Mouse (Mus musculus): ENCODE measurements at regions not wholly inside any gene's neighbourhood (a gene's known extent, or its start where the extent isn't known, plus 50 kb on each side); places are given as distances from the start of the nearest gene placed in this dataset.

DNA sequence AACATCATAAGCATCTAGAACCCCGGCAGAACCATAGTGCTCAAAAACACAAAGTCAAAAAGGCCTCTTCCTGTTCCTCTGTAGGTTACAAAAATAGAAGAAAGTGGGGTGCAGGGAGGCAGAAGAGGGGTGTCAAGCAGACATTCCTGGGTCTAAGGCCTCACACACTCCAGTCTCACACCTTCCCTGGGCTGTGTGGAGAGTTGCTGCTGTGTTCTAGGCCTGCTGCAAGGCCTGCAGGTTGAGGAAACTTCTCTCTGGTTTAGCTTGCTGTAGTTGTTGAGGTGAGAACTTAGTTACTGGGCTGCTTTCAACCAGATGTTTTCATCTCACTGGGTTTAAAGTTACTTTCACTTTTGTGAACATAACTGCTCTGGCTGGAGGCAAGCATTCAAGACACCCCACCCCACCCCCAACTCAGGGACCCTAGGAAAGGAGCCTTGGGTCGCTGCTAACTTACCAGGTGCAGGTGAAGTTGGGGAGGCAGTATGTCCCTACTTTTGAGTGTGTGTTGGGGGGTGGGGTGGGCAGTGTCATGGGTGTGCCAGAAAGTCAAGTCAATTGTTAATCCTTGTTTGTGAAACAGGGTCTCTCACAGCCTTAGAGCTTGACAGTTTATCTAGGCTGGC, 81.5 kb upstream of the Eomes start:
- ATAC-seq (ENCODE audit: insufficient number of reproducible peaks, low FRiP score, low TSS enrichment): no peak

DNA sequence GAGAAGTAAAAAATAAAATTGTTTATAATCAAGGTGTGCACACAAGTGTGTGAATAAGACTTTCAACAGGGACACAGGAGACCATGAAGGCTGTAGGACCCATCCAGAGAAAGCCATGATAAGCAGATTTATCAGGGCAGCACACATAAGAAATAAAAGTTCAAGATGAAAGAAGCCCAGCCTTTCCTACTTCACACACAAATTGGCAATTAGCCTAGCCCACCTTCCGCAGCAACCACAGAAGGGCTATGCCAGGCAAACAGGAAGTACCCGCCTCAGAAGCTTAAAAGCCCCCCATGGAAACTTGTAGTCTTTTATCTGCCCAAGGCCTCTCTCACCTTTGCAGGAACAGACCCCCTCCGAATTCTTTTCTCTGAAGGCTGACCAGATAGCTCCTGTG, 77.5 kb upstream of the Eomes start:
- no peak for ATAC-seq (ENCODE audit: insufficient number of reproducible peaks, low FRiP score, low TSS enrichment)

DNA sequence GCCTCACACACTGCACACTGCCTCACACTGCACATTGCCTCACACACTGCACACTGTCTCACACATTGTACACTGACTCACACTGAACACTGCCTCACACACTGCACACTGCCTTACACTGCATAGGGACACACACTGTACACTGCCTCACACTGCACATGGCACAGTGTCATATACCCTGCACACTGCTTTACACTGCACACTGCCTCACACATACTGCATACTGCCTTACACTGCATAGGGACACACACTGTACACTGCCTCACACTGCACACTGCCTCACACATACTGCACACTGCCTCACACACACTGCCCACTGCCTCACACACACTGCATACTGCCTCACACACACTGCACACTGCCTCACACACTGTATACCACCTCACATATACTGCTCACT, 76.8 kb upstream of the Eomes start:
- ATAC-seq (ENCODE audit: insufficient number of reproducible peaks, low FRiP score, low TSS enrichment): no peak

DNA sequence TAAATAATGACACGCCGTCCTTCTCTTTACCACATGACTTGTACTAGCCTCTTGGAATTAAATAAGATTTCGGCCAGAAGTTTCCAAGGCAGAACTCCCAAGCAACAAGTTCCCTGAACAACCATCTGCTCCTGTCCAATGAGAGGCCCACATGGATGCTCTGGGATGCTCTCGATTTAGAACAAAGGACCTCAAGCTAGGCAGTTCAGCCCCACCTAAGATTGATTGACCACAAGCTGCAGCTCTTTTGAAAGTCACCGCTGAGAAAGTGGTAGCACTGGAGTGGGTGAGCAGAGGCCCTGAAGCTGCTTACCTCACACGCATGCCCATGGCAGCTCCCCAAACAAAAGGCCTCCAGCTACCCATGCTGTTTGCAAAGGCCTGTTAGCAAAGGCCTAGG, 73.1 kb upstream of the Eomes start:
- ATAC-seq (ENCODE audit: insufficient number of reproducible peaks, low FRiP score, low TSS enrichment): no peak

DNA sequence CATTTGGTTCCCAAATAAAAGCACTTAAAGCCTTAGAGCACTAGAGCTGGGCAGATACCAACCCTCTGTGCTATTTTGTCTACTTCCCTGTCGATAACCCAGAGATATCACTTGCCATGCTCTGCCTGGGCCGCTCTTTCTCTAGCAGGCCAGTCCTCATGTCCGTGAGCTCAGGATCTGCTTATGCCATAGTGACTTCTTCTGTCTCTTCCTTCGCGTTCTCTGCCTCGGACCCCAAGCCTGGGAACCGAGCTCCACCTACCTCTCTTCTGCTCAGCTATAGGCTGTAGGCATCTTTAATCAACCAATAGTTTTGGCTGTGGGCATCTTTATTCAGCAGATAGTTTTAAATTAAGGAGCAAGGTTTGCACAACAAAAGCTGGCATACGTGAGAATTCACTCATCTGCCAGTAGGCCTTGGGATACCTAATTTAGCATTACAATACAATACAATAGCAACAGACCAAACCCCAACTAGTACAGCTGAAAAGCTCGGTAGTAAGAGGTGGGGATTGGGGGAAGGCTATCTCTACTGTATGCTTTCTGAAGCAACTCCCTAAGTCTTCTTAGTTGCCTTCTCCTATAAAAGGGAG, 72.0 kb upstream of the Eomes start:
- no peak for ATAC-seq (ENCODE audit: insufficient number of reproducible peaks, low FRiP score, low TSS enrichment)

DNA sequence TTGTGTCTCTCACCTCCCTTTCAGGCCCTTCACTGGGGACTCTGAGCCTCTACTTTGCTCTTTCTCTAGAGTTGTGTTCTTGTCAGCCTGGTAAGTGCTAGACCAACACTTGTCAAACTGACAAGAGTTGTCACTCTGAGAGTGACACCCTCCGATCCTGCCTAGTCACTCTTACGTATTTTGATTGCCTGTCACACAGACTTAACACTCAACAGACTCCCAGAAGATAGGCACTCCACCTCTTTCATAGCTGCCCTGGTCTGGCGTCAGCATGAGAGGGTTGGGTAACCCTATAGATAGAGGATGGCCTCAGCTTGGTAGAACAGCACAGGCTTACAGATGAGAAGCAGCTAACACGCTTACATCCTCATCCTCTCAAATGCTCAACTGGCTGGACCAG, 62.0 kb upstream of the Eomes start:
- no peak for ATAC-seq (ENCODE audit: insufficient number of reproducible peaks, low FRiP score, low TSS enrichment)

DNA sequence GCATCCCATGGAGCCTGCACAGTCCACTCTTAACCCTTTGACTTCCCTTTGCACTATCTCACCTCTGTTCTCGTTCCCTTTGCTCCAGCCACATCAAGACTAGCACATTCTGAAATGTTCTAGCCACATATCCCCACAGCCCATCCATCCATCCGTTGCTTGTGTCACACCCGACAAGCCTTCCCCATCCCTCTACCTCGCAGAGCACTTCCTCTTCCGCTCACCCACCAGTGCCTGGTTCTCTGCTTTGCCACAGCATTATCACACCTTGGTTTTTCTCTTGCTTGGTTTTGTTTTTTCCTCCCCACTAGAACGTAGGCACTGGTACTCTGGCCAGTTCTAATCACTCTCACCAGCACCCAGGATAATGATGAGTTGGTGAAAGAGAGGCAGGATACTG, 61.5 kb upstream of the Eomes start:
- ATAC-seq (ENCODE audit: insufficient number of reproducible peaks, low FRiP score, low TSS enrichment): no peak

DNA sequence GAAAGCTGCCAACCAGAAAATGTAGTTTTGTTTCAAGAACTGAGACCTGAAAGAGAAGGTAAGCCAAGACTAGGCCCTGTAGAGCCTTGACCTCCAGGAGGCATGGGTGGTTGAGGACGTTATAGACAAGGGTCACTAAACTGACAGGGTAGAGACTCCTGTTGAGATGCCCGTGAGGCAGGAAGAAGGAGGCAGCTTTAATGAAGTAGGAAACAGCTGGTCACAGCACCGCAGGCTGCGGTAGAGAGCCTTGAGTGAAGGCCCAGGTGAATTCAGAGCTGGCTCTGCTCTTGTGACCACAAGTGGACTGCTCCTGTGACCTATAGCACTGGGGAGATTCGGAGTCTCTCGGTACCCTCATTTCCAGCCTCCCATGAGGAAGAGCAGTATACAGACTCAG, 53.7 kb upstream of the Eomes start:
- no peak for ATAC-seq (ENCODE audit: insufficient number of reproducible peaks, low FRiP score, low TSS enrichment)

Data from cerebellum, adult (tissue).